9 mouse cellular contexts compared by ENCODE assay signal in genomic region chr15:31611027-31611426, GRCm38 (mm10). TPM values are rescaled to one million over a fixed set of nuclear protein-coding genes. Genes with fewer than 3 reads are reported as not detected.
DNase-seq lines count a peak whose midpoint lies in the region; ATAC-seq and TF ChIP-seq lines count a peak whose summit lies in the region.
"Had no signal": no experiment of that assay in that cellular context is flagged by ENCODE, and none has a peak within 500 bp of the region (broad histone marks: within the 10 kb centered on the region; RNA-seq: fewer than 3 reads in every experiment).

No protein-coding gene starts in this region.

- no peak for TF ChIP-seq POLR2A in cerebellum, adult 2 months (IDR thresholded peaks at IDR 0.05; ENCODE audit: borderline replicate concordance, insufficient read depth, low read length)
- no peak for TF ChIP-seq POLR2A in bone marrow, adult 2 months (IDR thresholded peaks at IDR 0.05; ENCODE audit: borderline replicate concordance, control insufficient read depth, low read depth, low read length)

- H3K27ac ChIP-seq in cerebellum, adult 2 months (ENCODE audit: insufficient read depth, low read length) = no peak overlapping the region
- H3K27ac ChIP-seq in liver, embryonic 12.5 days = no peak overlapping the region
- no peak overlapping the region for H3K27ac ChIP-seq in bone marrow, adult 2 months (ENCODE audit: control insufficient read depth, insufficient read depth, low read depth, low read length, poor library complexity)
- no peak overlapping the region for H3K27ac ChIP-seq in limb, embryonic 11.5 days (replicated peaks; ENCODE audit: low read depth, low read length)
- H3K27ac ChIP-seq: embryonic facial prominence, embryonic 15.5 days had no signal

- H3K36me3 ChIP-seq in liver, embryonic 12.5 days = peaks cover 60% of the 10 kb centered on the region
- H3K36me3 ChIP-seq in limb, embryonic 11.5 days (ENCODE audit: control insufficient read depth, insufficient read depth, low read length) = no peaks in the 10 kb centered on the region
- H3K36me3 ChIP-seq: embryonic facial prominence, embryonic 15.5 days had no signal

- peaks cover 3% of the 10 kb centered on the region for H3K4me1 ChIP-seq in cerebellum, adult 2 months (ENCODE audit: control insufficient read depth, insufficient read depth, low read length)
- no peaks in the 10 kb centered on the region for H3K4me1 ChIP-seq in liver, embryonic 12.5 days
- H3K4me1 ChIP-seq in bone marrow, adult 2 months (ENCODE audit: control insufficient read depth, insufficient read depth, low read length) = peaks cover 1% of the 10 kb centered on the region; the same call in 1 of the 2 replicates
- no peaks in the 10 kb centered on the region for H3K4me1 ChIP-seq in limb, embryonic 11.5 days (ENCODE audit: control insufficient read depth, insufficient read depth, low read length)

- no peak overlapping the region for H3K9ac ChIP-seq in liver, embryonic 12.5 days
- no peak overlapping the region for H3K9ac ChIP-seq in limb, embryonic 11.5 days (ENCODE audit: low read length)
- H3K9ac ChIP-seq: embryonic facial prominence, embryonic 15.5 days had no signal

- no peak overlapping the region for H3K4me2 ChIP-seq in liver, embryonic 12.5 days
- H3K4me2 ChIP-seq in limb, embryonic 11.5 days (ENCODE audit: low read depth, severe bottlenecking) = no peak overlapping the region
- H3K4me2 ChIP-seq: embryonic facial prominence, embryonic 15.5 days had no signal

- peak in 1 of 2 experiments; percentile 39 for DNase-seq in cerebellum, adult 2 months
- no peak for DNase-seq in cerebellum, adult 8-10 months
- peak; percentile 20 for DNase-seq in liver
- DNase-seq in limb, embryonic 11.5 days (ENCODE audit: low spot score) = peak; percentile 48
- DNase-seq in c-Kit-positive CD71-positive TER-119-positive erythroid progenitor cells, embryonic 14.5 days (ENCODE audit: low spot score) = no peak
- DNase-seq in thymus, postnatal 10 days (ENCODE audit: low spot score in 2 of 2) = no peak

- no peaks in the 10 kb centered on the region for H3K27me3 ChIP-seq in cerebellum, adult 2 months (ENCODE audit: control insufficient read depth, insufficient read depth, low read length)
- no peaks in the 10 kb centered on the region for H3K27me3 ChIP-seq in liver, embryonic 12.5 days (replicated peaks)
- H3K27me3 ChIP-seq in limb, embryonic 11.5 days (ENCODE audit: control insufficient read depth, insufficient read depth, low read length) = no peaks in the 10 kb centered on the region
- H3K27me3 ChIP-seq: embryonic facial prominence, embryonic 15.5 days had no signal

- TF ChIP-seq CTCF in cerebellum, adult 2 months (IDR thresholded peaks at IDR 0.05; ENCODE audit: borderline replicate concordance, insufficient read depth, low read depth, low read length) = peak; percentile 50; the same call in 1 of the 2 replicates
- peak; percentile 37; the same call in 1 of the 2 replicates for TF ChIP-seq CTCF in bone marrow, adult 2 months (IDR thresholded peaks at IDR 0.05; ENCODE audit: control insufficient read depth, insufficient read depth, low read length)

- no peak overlapping the region for H3K4me3 ChIP-seq in cerebellum, adult 2 months (replicated peaks; ENCODE audit: insufficient read depth, low read depth, low read length)
- H3K4me3 ChIP-seq in liver, embryonic 12.5 days = no peak overlapping the region
- no peak overlapping the region for H3K4me3 ChIP-seq in bone marrow, adult 2 months (replicated peaks; ENCODE audit: control insufficient read depth, low read depth, low read length)
- no peak overlapping the region for H3K4me3 ChIP-seq in limb, embryonic 11.5 days (ENCODE audit: low read depth, low read length)
- H3K4me3 ChIP-seq: embryonic facial prominence, embryonic 15.5 days had no signal

- H3K9me3 ChIP-seq in liver, embryonic 12.5 days (replicated peaks) = no peaks in the 10 kb centered on the region
- no peaks in the 10 kb centered on the region for H3K9me3 ChIP-seq in limb, embryonic 11.5 days (ENCODE audit: control insufficient read depth, low read length)
- H3K9me3 ChIP-seq: embryonic facial prominence, embryonic 15.5 days had no signal

- no peak for ATAC-seq in liver, embryonic 12.5 days
- no peak for ATAC-seq in limb, embryonic 11.5 days (ENCODE audit: insufficient number of reproducible peaks, low FRiP score, low TSS enrichment, low read depth)

- 55% methylated on average over 3 of the region's 3 CpGs for WGBS in cerebellum, adult 2 months
- 83% methylated on average over 3 of the region's 3 CpGs for WGBS in liver, embryonic 12.5 days (ENCODE audit: insufficient replicate concordance)
- 87% methylated on average over 3 of the region's 3 CpGs for WGBS in bone marrow, adult 2 months
- 73% methylated on average over 3 of the region's 3 CpGs for WGBS in limb, embryonic 11.5 days

RNA-seq across cellular contexts. Expression of gene Fam173b, which starts 9.4 kb away (rescaled TPM):
- polyA plus RNA-seq in cerebellum, adult 2 months (2012; rRNA removed) = 15.2 and 15.9 TPM in 2 replicates
- 10.0 and 10.6 TPM in 2 replicates for polyA plus RNA-seq in liver, embryonic 12.5 days (2016; fragmentation: Nextera tagmentation; extraction: Ambion mirVana)
- 15.2 and 17.7 TPM in 2 replicates for polyA plus RNA-seq in bone marrow, adult 2 months (2011; ENCODE audit: insufficient read depth, insufficient read length, low replicate concordance, missing spikeins)
- 14.5 and 16.6 TPM in 2 replicates for polyA plus RNA-seq in limb, embryonic 11.5 days (2014; fragmentation: Nextera tagmentation; extraction: Ambion mirVana)

RNA-seq across cellular contexts. Expression of gene Cct5, which starts 9.4 kb away (rescaled TPM):
- polyA plus RNA-seq in cerebellum, adult 2 months (2012; rRNA removed) = 220 and 228 TPM in 2 replicates
- 472 and 504 TPM in 2 replicates for polyA plus RNA-seq in liver, embryonic 12.5 days (2016; fragmentation: Nextera tagmentation; extraction: Ambion mirVana)
- polyA plus RNA-seq in bone marrow, adult 2 months (2011; ENCODE audit: insufficient read depth, insufficient read length, low replicate concordance, missing spikeins) = 104 and 152 TPM in 2 replicates
- polyA plus RNA-seq in limb, embryonic 11.5 days (2014; fragmentation: Nextera tagmentation; extraction: Ambion mirVana) = 725 and 743 TPM in 2 replicates

RNA-seq across cellular contexts. Expression of gene Cmbl, which starts 45.8 kb away (rescaled TPM):
- 17.1 and 19.4 TPM in 2 replicates for polyA plus RNA-seq in cerebellum, adult 2 months (2012; rRNA removed)
- 2.5 and 3.6 TPM in 2 replicates for polyA plus RNA-seq in liver, embryonic 12.5 days (2016; fragmentation: Nextera tagmentation; extraction: Ambion mirVana)
- polyA plus RNA-seq in bone marrow, adult 2 months (2011; ENCODE audit: insufficient read depth, insufficient read length, low replicate concordance, missing spikeins) = 10.0 and 10.2 TPM in 2 replicates
- polyA plus RNA-seq in limb, embryonic 11.5 days (2014; fragmentation: Nextera tagmentation; extraction: Ambion mirVana) = 0.54 and 1.1 TPM in 2 replicates

Comparison
In these comparisons a context has a peak if more than half of its experiments do, and no peak if none do; other contexts are left out.
1. DNase-seq: peak in liver (single experiment) and limb, embryonic 11.5 days (single experiment); none in cerebellum, adult 8-10 months (single experiment), c-Kit-positive CD71-positive TER-119-positive erythroid progenitor cells, embryonic 14.5 days (single experiment) and thymus, postnatal 10 days (0 of 2).